Mouse (Mus musculus) forebrain, postnatal 0 days (tissue): ENCODE measurements at regions not wholly inside any gene's neighbourhood (a gene's known extent, or its start where the extent isn't known, plus 50 kb on each side); places are given as distances from the start of the nearest gene placed in this dataset.

Experiments used
- ATAC-seq: fragments of 200-750 bp; cut with Nextera tagmentation; 2 replicates; pipeline ENCODE4 v1.8.0; 2017; ENCODE audit warnings: mild to moderate bottlenecking, moderate library complexity
- DNase-seq: peaks from one replicate; pipeline ENCODE4 v3.0.0-alpha.2; 2015
- H3K27ac ChIP-seq: fragments of 300-500 bp; sonication (generic); 2 replicates; pipeline ENCODE4 v1.5.1; 2014; ENCODE audit warnings: low read depth, mild to moderate bottlenecking, antibody characterized with exemption, low read length, moderate library complexity, mixed read lengths
- H3K27me3 ChIP-seq: fragments of 300-500 bp; sonication (generic); 2 replicates; pipeline ENCODE4 v1.6.1; 2014; ENCODE audit warnings: mild to moderate bottlenecking, low read length, mixed read lengths; ENCODE audit not compliant: insufficient read depth
- H3K36me3 ChIP-seq: fragments of 300-500 bp; sonication (generic); 2 replicates; pipeline ENCODE4 v1.6.1; 2014; ENCODE audit warnings: mild to moderate bottlenecking, moderate library complexity; ENCODE audit not compliant: insufficient read depth
- H3K4me1 ChIP-seq: fragments of 300-500 bp; sonication (generic); 2 replicates; pipeline ENCODE4 v1.6.1; 2014; ENCODE audit warnings: antibody characterized with exemption; ENCODE audit not compliant: insufficient read depth
- H3K4me2 ChIP-seq: fragments of 300-500 bp; sonication (generic); 2 replicates; pipeline ENCODE4 v1.6.1; 2014; ENCODE audit warnings: low read depth, mild to moderate bottlenecking, moderate library complexity
- H3K4me3 ChIP-seq: fragments of 300-500 bp; sonication (generic); 2 replicates; pipeline ENCODE4 v1.5.1; 2014; ENCODE audit warnings: low read depth, low read length, mixed read lengths
- H3K9ac ChIP-seq: fragments of 300-500 bp; sonication (generic); 2 replicates; pipeline ENCODE4 v1.6.1; 2014; ENCODE audit warnings: mild to moderate bottlenecking
- H3K9me3 ChIP-seq: fragments of 300-500 bp; sonication (generic); 2 replicates; pipeline ENCODE4 v1.6.1; 2016; ENCODE audit warnings: low read length
- CTCF ChIP-seq: sonication (generic); IDR thresholded peaks from 2 replicates; pipeline ENCODE4 v1.5.1; 2016; ENCODE audit warnings: antibody characterized with exemption, control low read depth, low read depth
- WGBS: fragments of 180-500 bp; shearing (Covaris S2); extraction: QIAGEN DNeasy Blood & Tissue Kit; methylation state at CpG from one replicate; pipeline ENCODE4 v1.1.7; 2014; 5-methylcytosine and 5-hydroxymethylcytosine counted together

DNA sequence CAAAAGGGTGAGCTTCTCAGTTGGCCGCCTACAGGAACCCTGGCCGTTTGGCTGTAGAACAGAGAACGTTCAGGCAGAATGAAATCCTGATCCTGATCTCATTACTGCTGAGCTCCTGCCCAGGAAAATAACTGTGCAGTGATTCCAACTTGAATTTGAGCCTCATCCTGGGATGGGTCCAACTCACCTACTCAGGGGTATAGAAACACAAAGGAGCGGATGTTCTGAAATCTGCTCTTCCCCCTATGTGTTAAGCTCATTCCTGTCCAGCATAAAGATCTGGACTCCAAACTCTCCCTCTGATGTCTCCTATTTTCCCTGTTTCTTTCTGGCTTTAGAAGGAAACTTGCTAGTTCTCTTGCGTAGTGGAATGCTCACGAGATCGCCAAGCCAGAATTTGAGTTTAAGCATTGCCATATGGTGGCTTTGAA, 173.6 kb upstream of the Krr1 start:
- no peaks in the 10 kb centered on the region for H3K27me3 ChIP-seq
- no peak overlapping the region for H3K27ac ChIP-seq
- H3K36me3 ChIP-seq, result no peaks in the 10 kb centered on the region
- no peak overlapping the region for H3K4me3 ChIP-seq
- 70% methylated on average over 7 of the region's 7 CpGs for WGBS
- no peaks in the 10 kb centered on the region for H3K9me3 ChIP-seq
- no peak overlapping the region for H3K9ac ChIP-seq
- no peak for ATAC-seq
- no peak for TF ChIP-seq CTCF
- H3K4me2 ChIP-seq, result no peak overlapping the region
- no peak for DNase-seq
- 0 out of 2 replicates have a peak, but pooled peaks cover 3% of the 10 kb centered on the region for H3K4me1 ChIP-seq

DNA sequence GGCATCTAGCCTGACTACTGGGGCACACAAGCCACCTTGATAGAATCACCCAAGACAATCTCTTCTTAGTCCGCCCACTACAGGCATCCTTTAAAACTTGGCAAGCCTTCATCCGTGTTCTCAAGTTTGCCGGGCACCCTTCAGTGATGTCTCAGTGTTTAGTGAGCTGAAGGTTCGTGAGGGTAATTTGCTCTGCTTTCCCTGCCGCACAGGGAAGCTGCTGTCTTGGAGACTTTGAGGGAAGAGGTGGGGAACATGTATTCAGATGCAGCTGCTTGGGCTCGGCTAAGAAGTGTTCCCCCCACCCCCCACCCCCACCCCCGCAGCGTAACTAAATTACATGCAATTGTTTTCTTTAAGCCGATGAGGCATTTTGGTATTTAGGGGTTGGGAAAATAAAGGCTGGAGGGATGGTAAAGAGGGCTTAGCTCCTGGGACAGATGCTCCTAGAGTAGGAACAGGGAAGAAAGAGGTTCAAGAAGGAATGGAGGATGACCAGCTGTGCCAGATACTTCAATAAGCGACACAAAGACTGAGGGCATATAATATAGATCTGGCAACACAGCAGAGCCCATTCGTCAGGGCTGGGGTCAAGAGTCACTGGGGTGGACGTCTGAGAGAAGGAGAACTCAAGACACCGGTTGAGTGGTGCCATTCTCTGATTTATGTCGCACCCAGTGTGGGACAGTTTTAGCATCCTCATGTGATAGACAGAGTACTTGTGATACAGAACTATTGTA, 172.4 kb upstream of the Krr1 start:
- WGBS, result 34% methylated on average over 14 of the region's 14 CpGs
- no peak for ATAC-seq
- Histone ChIP-seq H3K4me3 (no peak overlapping the region), H3K27ac (no peak overlapping the region), H3K4me2 (no peak overlapping the region), H3K36me3 (no peaks in the 10 kb centered on the region), H3K9ac (no peak overlapping the region), H3K27me3 (no peaks in the 10 kb centered on the region), H3K9me3 (no peaks in the 10 kb centered on the region), H3K4me1 (0 out of 2 replicates have a peak, but pooled peaks cover 3% of the 10 kb centered on the region)
- DNase-seq, result no peak
- no peak for TF ChIP-seq CTCF

DNA sequence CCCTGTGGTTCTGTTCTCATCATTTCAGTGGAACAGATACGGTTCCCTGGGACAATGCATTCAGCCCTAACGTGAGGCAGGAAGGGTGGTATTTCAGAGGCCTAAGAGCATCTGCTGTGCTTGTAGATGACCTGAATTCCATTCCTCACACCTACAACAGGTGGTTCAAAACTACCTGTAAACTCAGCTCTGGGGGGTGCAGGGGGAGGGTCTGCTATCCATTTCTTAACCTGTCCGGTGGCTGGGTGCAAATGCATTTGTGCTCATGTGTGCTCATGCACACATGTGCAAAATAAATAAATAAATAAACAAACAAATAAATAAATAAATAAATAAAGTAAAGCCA, 171.9 kb upstream of the Krr1 start:
- ATAC-seq (no peak), DNase-seq (no peak)
- Histone ChIP-seq H3K4me1 (0 out of 2 replicates have a peak, but pooled peaks cover 3% of the 10 kb centered on the region), H3K4me3 (no peak overlapping the region), H3K27ac (no peak overlapping the region), H3K9ac (no peak overlapping the region), H3K27me3 (no peaks in the 10 kb centered on the region), H3K4me2 (no peak overlapping the region), H3K9me3 (no peaks in the 10 kb centered on the region), H3K36me3 (no peaks in the 10 kb centered on the region)
- WGBS, result 81% methylated on average over 3 of the region's 3 CpGs
- TF ChIP-seq CTCF, result no peak

DNA sequence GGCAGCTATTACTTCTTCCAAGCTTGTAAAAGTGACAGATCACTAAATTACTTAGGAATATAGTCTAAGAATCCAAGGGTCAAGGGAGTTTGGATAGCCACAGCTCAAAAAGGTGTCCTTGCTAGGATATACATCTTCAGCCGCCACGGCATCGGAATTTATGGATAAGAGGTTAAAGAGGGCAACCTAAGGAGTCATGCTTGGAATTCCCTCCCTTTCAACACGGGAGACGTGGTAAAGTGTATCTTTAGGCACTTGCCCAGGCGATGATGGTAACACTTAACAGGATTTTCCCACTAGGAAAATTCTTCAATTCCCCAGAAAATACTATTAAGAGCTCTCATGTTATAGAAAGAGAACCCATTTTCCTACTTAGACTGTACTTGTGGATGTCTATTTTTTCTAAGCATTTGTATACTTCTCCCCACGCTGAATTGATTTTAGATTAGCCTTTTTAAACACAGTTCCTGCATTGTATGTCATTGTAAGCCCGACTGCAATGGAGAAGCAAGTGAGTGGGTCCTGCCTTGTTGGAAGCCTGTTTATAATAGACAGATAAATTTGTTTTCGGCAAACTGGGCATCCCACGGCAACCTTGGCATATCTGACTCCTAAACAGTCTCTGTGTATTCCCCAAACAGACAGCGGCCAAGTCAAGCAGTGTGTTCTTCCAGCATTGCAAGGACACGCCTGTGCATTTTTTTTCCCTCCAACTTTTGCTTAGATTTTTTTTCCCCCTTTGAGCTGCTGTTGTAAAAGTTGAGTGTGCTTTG, 171.3 kb upstream of the Krr1 start:
- no peak overlapping the region for H3K27ac ChIP-seq

DNA sequence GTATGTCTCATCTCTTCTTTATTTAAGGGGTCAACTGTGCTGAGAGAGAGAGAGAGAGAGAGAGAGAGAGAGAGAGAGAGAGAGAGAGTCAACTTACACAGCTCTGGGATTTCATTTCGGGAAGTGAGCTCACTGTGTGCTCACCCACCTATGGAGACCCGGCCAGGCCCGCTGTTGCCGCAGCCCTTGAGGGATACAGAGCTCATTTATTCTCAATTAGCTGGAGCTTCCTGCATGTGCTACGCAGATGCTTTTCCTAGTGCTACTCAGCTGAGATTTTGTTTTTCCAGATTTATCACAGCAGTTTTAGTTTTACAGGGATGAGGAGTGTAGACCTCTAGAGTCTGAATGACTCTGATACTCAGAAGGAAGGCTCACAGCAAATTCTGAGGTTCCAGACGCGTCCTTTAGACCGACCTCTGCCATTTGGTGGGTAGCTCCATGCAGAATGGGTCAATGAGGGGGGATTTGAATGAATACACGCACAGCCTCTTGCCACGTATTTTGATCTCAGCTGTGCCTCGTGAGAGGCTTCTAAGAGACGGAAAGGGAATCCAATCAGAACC, 170.6 kb upstream of the Krr1 start:
- Histone ChIP-seq H3K9me3 (no peaks in the 10 kb centered on the region), H3K9ac (no peak overlapping the region), H3K4me1 (0 out of 2 replicates have a peak, but pooled peaks cover 3% of the 10 kb centered on the region), H3K36me3 (no peaks in the 10 kb centered on the region), H3K27me3 (no peaks in the 10 kb centered on the region), H3K4me3 (no peak overlapping the region), H3K27ac (no peak overlapping the region), H3K4me2 (no peak overlapping the region)
- 57% methylated on average over 12 of the region's 12 CpGs for WGBS
- ATAC-seq (no peak), DNase-seq (no peak)
- no peak for TF ChIP-seq CTCF

More for the DNA sequence above, 171.3 kb upstream of the Krr1 start:
- Histone ChIP-seq H3K9ac (no peak overlapping the region), H3K9me3 (no peaks in the 10 kb centered on the region), H3K4me1 (0 out of 2 replicates have a peak, but pooled peaks cover 3% of the 10 kb centered on the region), H3K36me3 (no peaks in the 10 kb centered on the region), H3K27me3 (no peaks in the 10 kb centered on the region), H3K4me3 (no peak overlapping the region), H3K4me2 (no peak overlapping the region)
- ATAC-seq, result no peak
- no peak for TF ChIP-seq CTCF
- no peak for DNase-seq
- WGBS, result 56% methylated on average over 12 of the region's 12 CpGs

DNA sequence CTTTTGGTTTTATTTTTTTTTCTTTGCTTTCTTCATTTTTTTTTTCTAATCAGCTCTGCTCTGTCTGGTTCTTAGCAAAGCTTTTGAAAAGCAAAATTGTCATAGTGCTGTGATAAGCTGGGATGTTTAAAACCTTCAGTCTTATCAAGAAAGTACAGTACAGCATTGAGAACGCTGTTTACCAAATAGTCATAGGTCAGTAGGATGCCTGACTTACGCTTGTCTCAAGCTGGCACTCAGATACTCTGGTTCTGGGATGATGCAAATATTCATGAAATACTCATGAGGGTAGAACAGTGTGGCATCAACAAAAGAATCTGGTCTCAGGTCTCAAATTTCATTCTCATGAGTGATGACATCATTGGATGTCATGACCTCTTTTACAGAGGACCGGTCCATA, 166.1 kb upstream of the Krr1 start:
- H3K27me3 ChIP-seq, result no peaks in the 10 kb centered on the region
- no peak overlapping the region for H3K4me2 ChIP-seq
- no peaks in the 10 kb centered on the region for H3K4me1 ChIP-seq
- H3K36me3 ChIP-seq, result no peaks in the 10 kb centered on the region
- H3K9ac ChIP-seq, result no peak overlapping the region
- ATAC-seq (no peak), DNase-seq (no peak)
- H3K4me3 ChIP-seq, result no peak overlapping the region
- TF ChIP-seq CTCF, result no peak
- no peak overlapping the region for H3K27ac ChIP-seq
- WGBS, result 92% methylated on average over 3 of the region's 3 CpGs
- H3K9me3 ChIP-seq, result no peaks in the 10 kb centered on the region

DNA sequence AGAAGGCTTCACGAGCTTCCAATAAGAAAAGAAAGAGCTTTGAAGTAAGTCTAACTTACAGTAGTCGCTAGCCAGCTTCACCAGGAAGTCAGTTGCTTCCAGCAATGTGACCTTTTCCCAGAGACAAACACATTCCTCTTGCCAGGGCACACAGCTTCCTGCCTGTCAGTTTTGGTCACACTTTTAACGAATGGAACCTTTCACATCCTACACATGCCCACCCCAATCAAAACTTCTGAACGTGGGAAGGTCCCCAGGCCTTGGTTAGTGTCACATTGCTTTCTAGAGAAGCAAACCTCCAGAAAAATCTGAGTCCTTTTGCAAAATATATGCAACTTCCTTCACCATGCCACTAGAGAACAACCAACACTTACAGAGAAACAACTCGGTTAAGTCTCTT, 165.5 kb upstream of the Krr1 start:
- Histone ChIP-seq H3K4me1 (no peaks in the 10 kb centered on the region), H3K9ac (no peak overlapping the region), H3K9me3 (no peaks in the 10 kb centered on the region), H3K36me3 (no peaks in the 10 kb centered on the region), H3K4me3 (no peak overlapping the region), H3K27me3 (no peaks in the 10 kb centered on the region), H3K27ac (no peak overlapping the region), H3K4me2 (no peak overlapping the region)
- ATAC-seq (no peak), DNase-seq (no peak)
- no peak for TF ChIP-seq CTCF
- 67% methylated on average over 5 of the region's 5 CpGs for WGBS
